Mouse (Mus musculus): ENCODE measurements at regions not wholly inside any gene's neighbourhood (a gene's known extent, or its start where the extent isn't known, plus 50 kb on each side); places are given as distances from the start of the nearest gene placed in this dataset.

GRCm38 (mm10) chrX:40174058-40174457 lies 310.7 kb upstream of the Cypt14 start:
- intact Hi-C loops (cut with DNase I) = loop anchor here (5.0 kb wide), 1 partner anchor 588 kb away; no protein-coding TSS in a partner anchor
- no peak for DNase-seq (ENCODE audit: low spot score in 2 of 2)

- DNase-seq (ENCODE audit: low spot score in 2 of 2) = no peak
- intact Hi-C loops (cut with DNase I) = no loop called here
Measured at GRCm38 (mm10) chrX:40130382-40130781, 267.0 kb upstream of the Cypt14 start.

All from left cerebral cortex, postnatal 36 days (tissue).